Mouse (Mus musculus) lung, adult 2 months (tissue): ENCODE measurements around the gene Hist2h3b. TPM values are rescaled to one million over a fixed set of nuclear protein-coding genes. Genes with fewer than 3 reads are reported as not detected.
A peak's percentile ranks its signal among the peaks of the same experiment; 100 is the strongest.
"Not testable (repeated sequence)": the region's sequence is repeated elsewhere in the genome, so short reads cannot be mapped to it uniquely, and the experiment has no call there.

Experiments
- DNase-seq: peaks from one replicate; pipeline ENCODE4 v3.0.0; 2022
- H3K4me1 ChIP-seq: fragments of 200-500 bp; 2 replicates; pipeline ENCODE4 v1.6.1; 2011; ENCODE audit warnings: low read length; ENCODE audit not compliant: control insufficient read depth, insufficient read depth
- H3K4me3 ChIP-seq: fragments of 200-500 bp; replicated peaks from 2 replicates; pipeline ENCODE3; 2011; ENCODE audit warnings: low read depth, mild to moderate bottlenecking, control low read depth, low read length; ENCODE audit errors: extremely low read depth
- CTCF ChIP-seq: fragments of 200-500 bp; IDR thresholded peaks from 2 replicates; pipeline ENCODE4 v1.5.1; 2011; ENCODE audit warnings: mild to moderate bottlenecking, low read length, control low read depth; ENCODE audit not compliant: insufficient read depth
- POLR2A ChIP-seq: fragments of 200-500 bp; IDR thresholded peaks from 2 replicates; pipeline ENCODE4 v1.6.1; 2011; ENCODE audit warnings: low read depth, mild to moderate bottlenecking, control low read depth, low read length, borderline replicate concordance; ENCODE audit errors: extremely low read depth
- WGBS: fragments of 180-500 bp; shearing (Covaris S2); methylation state at CpG from one replicate; pipeline ENCODE4 v1.1.7; 2018; 5-methylcytosine and 5-hydroxymethylcytosine counted together
- polyA plus RNA-seq: library from polyadenylated mRNA; depleted of rRNA; stranded (reverse); fragments of >200 nt; gene quantifications from 2 replicates; pipeline ENCODE4 v1.2.3, GENCODE M21; 2012; rRNA removed

Hist2h3b gene
- 33.2 and 40.7 TPM in 2 replicates for polyA plus RNA-seq

GRCm38 (mm10) chr3:96268051-96268775 lies at the start of gene Hist2h3b:
TSS of gene Hist2h3b (plus strand) at chr3:96268654.
- WGBS, result 11% methylated on average over 30 of the region's 30 CpGs
- peak; percentile 77 for DNase-seq
- TF ChIP-seq POLR2A, result peak; percentile 96
- no peak for TF ChIP-seq CTCF

GRCm38 (mm10) chr3:96219191-96219641 lies 49.2 kb upstream of the Hist2h3b start:
- under 1% methylated on average over 12 of the region's 12 CpGs for WGBS
- H3K4me3 ChIP-seq, result peak overlapping the region; percentile 95
- peak; percentile 56 for DNase-seq
- no peak; the same call in 1 of the 2 replicates for TF ChIP-seq POLR2A
- TF ChIP-seq CTCF, result no peak
- H3K4me1 ChIP-seq, result peaks cover 13% of the 10 kb centered on the region

More at GRCm38 (mm10) chr3:96268051-96268775, at the start of gene Hist2h3b:
- Histone ChIP-seq H3K4me3 (peak within 1 kb of the TSS; percentile 73), H3K4me1 (peaks cover 9% of the 10 kb centered on the region)

GRCm38 (mm10) chr3:96219661-96220130 lies 48.8 kb upstream of the Hist2h3b start, which contains the start of the genes Bola1 and Hist2h2ab:
TSS of gene Bola1 (minus strand) at chr3:96219709.
TSS of gene Hist2h2ab (plus strand) at chr3:96219865.
- peaks cover 13% of the 10 kb centered on the region for H3K4me1 ChIP-seq
- TF ChIP-seq CTCF, result no peak
- peak; percentile 56 for TF ChIP-seq POLR2A
- WGBS, result under 1% methylated on average over 37 of the region's 37 CpGs

GRCm38 (mm10) chr3:96220131-96220764 lies 48.2 kb upstream of the Hist2h3b start:
- Histone ChIP-seq H3K4me3 (peak overlapping the region; percentile 95), H3K4me1 (peaks cover 13% of the 10 kb centered on the region)
- WGBS, result 0% methylated on average over 42 of the region's 47 CpGs
- DNase-seq, result not testable (repeated sequence)

More at GRCm38 (mm10) chr3:96219661-96220130, 48.8 kb upstream of the Hist2h3b start, which contains the start of the genes Bola1 and Hist2h2ab:
- peak; percentile 86 for DNase-seq
- peak within 1 kb of the TSS; percentile 95 for H3K4me3 ChIP-seq

- Histone ChIP-seq H3K4me3 (peak within 1 kb of the TSS; percentile 95), H3K4me1 (peaks cover 13% of the 10 kb centered on the region)
- DNase-seq, result peak; percentile 85
- TF ChIP-seq CTCF, result no peak
- peak; percentile 89 for TF ChIP-seq POLR2A
- under 1% methylated on average over 43 of the region's 43 CpGs for WGBS
Measured at GRCm38 (mm10) chr3:96220765-96221639, 47.5 kb upstream of the Hist2h3b start, which contains the start of the genes Hist2h2ac and Hist2h2be. TSS of gene Hist2h2ac (minus strand) at chr3:96220880. TSS of gene Hist2h2be (plus strand) at chr3:96221119.

- WGBS, result 18% methylated on average over 9 of the region's 9 CpGs
- H3K4me3 ChIP-seq, result peak overlapping the region; percentile 93
- DNase-seq, result no peak
Measured at GRCm38 (mm10) chr3:96221640-96222038, 46.8 kb upstream of the Hist2h3b start.

GRCm38 (mm10) chr3:96222774-96223173 lies 45.7 kb upstream of the Hist2h3b start:
- TF ChIP-seq CTCF (no peak), POLR2A (no peak)
- WGBS, result 83% methylated on average over 4 of the region's 4 CpGs
- Histone ChIP-seq H3K4me1 (peaks cover 13% of the 10 kb centered on the region), H3K4me3 (no peak overlapping the region)
- DNase-seq, result no peak

More at GRCm38 (mm10) chr3:96221640-96222038, 46.8 kb upstream of the Hist2h3b start:
- H3K4me1 ChIP-seq, result peaks cover 13% of the 10 kb centered on the region
- TF ChIP-seq POLR2A (no peak), CTCF (no peak)

GRCm38 (mm10) chr3:96225421-96225820 lies 43.0 kb upstream of the Hist2h3b start:
- WGBS, result 54% methylated on average over 2 of the region's 2 CpGs
- no peak for DNase-seq
- no peak for TF ChIP-seq CTCF
- no peak for TF ChIP-seq POLR2A
- H3K4me3 ChIP-seq, result no peak overlapping the region
- peaks cover 9% of the 10 kb centered on the region for H3K4me1 ChIP-seq
